Mouse (Mus musculus): ENCODE results near the gene Aspa.
"Not testable (repeated sequence)": the region's sequence is repeated elsewhere in the genome, so short reads cannot be mapped to it uniquely, and the experiment has no call there.

The Aspa gene

GRCm38 (mm10) chr11:73329442-73329841 lies at the start of gene Aspa, which contains the start of the genes Gm49340 and Spata22:
TSS of gene Aspa (minus strand) at chr11:73329596.
TSS of gene Gm49340 (plus strand) at chr11:73329741.
TSS of gene Spata22 (plus strand) at chr11:73329741.
- no peak for DNase-seq (ENCODE audit: low spot score)

GRCm38 (mm10) chr11:73370946-73371345 lies 41.5 kb upstream of the Aspa start, which contains the start of gene Olfr376:
TSS of gene Olfr376 (plus strand) at chr11:73371246.
- no peak for DNase-seq (ENCODE audit: low spot score)

DNA sequence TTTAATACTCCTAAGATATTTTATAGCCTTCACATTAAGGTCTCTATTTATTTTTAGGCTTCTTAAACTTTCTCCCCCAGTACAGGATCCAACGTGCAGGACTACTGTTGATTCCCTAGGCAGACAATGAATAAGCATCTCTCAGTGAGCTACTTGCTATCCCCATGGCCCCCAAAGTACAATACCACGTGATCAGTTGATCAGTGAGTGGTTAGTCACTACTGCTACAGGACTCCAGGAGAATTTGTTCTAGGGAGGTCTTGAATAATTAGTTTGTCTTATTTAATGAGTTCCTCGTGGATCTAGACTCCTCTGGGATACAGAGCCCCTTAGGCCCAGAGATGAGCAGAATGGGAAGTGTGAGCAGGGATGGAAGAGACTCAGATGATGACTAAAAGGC lies 21.1 kb upstream of the Aspa start, which contains the start of gene Olfr20:
Gene Olfr20, plus strand, starts transcription at position 301 of the 400 bp plus-strand sequence.
- DNase-seq (ENCODE audit: low spot score), result no peak

- no peak for DNase-seq (ENCODE audit: low spot score)
These were observed 7.5 kb upstream of the Aspa start for GRCm38 (mm10) chr11:73336919-73337318.

DNA sequence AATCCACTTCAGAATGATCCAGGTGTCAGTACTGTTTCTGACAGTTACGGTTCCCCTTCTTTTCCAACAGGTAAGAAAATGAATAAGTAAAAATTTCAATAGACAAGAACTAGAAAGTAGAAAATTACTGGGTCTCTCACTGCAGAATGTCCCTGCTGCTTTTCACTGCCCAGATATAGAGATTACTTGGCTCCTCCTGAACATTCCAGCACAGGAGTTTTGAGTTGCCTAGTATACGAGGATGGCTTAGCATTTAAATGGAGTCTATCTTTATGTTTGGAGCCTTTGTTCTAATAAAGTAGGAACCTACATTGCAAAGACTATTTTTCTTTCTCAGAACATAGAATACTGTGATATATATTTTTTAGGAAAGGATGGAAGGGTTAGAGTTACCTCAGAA lies 4.0 kb upstream of the Aspa start:
- no peak for DNase-seq (ENCODE audit: low spot score)

GRCm38 (mm10) chr11:73327361-73327760 lies 2.0 kb downstream of the Aspa start:
- no peak for DNase-seq (ENCODE audit: low spot score)

DNA sequence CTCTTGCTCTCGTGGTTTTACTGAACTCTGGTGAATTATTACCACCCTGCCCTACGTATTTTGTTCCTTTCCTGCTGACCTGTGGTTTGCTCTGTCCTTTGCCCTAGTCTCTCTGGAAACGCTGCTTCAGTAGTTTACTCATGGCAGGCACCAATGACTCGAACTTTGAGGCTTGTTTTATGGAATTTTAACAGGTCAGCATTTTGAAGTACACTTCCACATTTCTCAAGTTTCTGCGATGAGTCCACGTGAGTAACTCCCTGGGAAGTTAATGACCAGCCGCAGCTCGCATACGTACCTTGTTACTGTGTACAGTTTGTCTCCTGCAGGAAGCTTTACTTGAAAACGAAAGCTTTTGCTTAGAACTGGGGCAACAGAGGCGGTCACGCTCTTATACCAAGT lies 2.9 kb downstream of the Aspa start:
- no peak for DNase-seq (ENCODE audit: low spot score)

DNA sequence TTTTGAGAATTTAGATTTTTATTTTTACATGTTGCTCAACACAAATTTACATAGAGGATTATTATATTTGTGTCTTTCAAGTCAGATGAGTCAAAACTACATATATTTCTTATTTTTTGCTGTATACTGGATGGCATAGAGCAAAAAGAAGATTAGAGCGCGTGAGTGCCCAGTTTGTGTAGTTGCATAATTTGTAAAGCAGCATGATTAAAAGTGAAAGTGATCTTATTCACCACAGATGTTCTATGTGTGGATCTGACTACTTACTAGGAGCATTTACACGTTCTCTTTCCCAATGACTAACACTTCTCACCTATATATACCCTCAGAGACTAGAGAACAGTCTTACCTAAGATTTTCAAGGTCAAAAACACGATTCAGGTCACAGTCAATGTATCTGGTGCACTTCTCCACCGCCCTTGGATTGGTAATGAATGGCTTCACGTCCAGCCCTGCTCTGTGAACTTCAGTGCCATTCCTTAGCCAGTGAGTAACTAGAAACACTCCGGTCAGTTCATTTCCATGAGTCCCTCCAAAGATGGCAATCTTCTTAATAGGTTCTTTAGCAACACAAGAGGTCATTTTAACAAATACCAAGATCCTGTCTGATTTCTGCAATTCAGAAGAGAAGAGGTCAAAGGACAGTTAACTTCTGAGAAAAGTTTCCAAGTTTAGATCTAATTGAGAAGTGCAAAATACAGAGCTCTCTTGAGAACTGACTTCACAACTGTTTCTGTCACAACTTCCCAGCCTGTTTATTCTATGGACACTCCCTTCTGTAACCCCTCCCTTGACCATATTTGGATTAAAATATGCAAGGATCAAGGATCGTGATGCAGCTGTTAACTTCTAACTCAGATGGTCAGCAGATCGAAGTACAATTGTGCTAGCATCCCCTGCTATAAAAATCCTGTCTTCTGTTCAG lies 5.2 kb downstream of the Aspa start:
- DNase-seq (ENCODE audit: low spot score), result no peak

GRCm38 (mm10) chr11:73321064-73321463 lies 8.3 kb downstream of the Aspa start:
- not testable (repeated sequence) for DNase-seq (ENCODE audit: low spot score)

DNA sequence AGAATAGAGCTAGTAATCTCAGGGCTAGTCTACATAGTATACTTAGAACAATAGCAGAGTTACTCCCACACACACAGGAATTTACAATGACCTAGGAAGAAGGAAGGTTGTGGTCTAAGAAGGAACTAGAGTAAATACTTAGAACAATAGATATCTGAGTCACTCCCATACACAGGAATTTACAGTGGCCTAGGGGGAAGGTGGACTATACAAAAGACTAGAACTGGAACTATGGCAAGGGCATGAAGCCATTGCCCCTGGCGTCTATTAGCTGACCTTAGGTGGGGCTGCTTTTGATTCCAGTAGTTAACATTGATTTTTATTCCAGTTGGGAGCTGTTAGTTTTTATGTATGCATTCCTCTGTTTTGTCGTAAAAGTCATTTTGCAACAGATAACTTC lies 10.8 kb downstream of the Aspa start:
- DNase-seq (ENCODE audit: low spot score), result not testable (repeated sequence)

- DNase-seq (ENCODE audit: low spot score), result no peak
These were observed 13.4 kb downstream of the Aspa start for GRCm38 (mm10) chr11:73315961-73316360.

DNA sequence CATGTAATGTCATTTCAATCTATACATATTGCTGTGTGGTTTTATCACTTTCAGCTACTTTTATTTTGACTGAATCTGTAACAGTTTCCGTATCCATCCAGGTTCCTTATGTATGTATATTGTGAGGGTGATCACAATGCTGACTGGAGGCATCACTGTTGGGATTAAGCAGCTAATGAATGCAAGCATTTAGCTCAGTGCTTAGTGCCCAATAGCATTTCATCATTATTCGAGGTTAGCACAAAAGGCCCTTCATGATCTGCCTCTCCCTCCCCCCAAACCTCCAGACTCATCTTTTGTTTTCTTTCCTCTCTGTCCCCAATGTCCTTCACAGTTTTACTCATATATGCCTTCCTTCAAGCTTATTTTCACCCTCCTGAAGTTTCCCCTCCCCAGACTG lies 26.3 kb downstream of the Aspa start:
- DNase-seq (ENCODE audit: low spot score), result no peak

- no peak for DNase-seq (ENCODE audit: low spot score)
These were observed 39.8 kb downstream of the Aspa start for GRCm38 (mm10) chr11:73289621-73290020.

DNA sequence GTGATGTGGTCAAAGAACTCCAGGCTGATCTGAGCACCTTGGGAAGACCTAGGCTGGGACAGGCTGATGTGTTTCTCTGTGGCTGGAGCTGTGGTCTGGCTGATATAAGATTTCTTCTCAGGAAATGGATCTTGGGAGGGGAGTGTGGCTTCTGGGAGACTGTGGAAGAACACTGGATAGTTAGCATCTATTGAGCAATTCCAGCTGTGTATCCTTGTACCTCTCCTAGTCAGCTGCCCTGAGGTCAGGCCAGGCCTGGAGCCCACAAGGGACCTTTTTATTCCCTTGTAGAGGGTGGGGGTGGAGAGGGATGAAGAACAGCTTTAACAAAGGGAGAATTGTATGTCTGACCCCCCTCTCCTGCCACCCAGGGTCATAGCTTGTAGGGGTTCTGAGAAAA lies 45.0 kb downstream of the Aspa start:
- DNase-seq (ENCODE audit: low spot score), result no peak

DNA sequence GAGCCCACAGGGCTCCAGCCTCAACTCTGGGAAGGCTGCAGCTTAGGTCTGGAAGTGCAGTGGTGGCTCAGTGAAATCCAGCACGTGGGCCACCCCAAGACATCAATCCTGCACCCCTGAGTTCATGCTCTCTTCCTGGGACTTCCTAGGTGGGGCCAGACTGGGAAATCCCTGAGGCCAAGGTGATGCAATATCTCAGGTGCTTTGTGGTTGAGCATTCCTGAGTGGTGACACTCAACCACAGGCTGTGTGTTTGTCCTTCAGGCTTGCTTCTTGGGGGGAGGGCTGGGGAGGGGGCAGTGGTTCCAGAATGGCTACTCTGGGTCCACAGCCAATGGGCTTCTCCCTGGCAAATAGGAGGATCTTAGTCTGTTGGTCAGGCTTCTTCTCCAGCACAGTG lies 45.5 kb downstream of the Aspa start:
- DNase-seq (ENCODE audit: low spot score), result no peak

- DNase-seq (ENCODE audit: low spot score), result no peak
These were observed 46.0 kb downstream of the Aspa start for GRCm38 (mm10) chr11:73283369-73283768.

- peak; percentile 74 for DNase-seq (ENCODE audit: low spot score)
These were observed 47.8 kb downstream of the Aspa start for GRCm38 (mm10) chr11:73281528-73282027.

GRCm38 (mm10) chr11:73280710-73281109 lies 48.7 kb downstream of the Aspa start:
- peak; percentile 15 for DNase-seq (ENCODE audit: low spot score)

DNA sequence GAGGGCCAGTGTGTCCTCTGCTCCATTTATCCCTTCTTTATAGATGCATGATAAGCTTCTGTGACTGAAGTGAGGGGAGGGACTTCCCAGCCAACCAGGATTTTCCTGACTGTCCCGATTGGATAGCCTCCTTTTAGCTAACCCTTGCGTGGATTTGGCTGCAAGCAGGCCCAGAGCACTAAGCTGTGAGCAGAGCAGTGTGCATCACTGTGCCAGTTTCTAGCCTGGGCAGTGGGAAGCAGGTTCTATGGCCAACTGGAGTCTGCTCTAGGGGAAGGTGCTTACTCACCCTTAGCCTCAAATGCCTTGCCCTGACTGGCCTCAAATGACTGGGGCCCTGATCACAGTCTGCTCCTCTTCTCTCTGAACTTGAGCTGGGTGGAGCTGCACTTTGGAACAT lies 54.6 kb downstream of the Aspa start:
- no peak for DNase-seq (ENCODE audit: low spot score)

GRCm38 (mm10) chr11:73267267-73267666 lies 62.1 kb downstream of the Aspa start, which contains the start of gene Trpv3:
TSS of gene Trpv3 (plus strand) at chr11:73267388.
- DNase-seq (ENCODE audit: low spot score), result no peak

DNA sequence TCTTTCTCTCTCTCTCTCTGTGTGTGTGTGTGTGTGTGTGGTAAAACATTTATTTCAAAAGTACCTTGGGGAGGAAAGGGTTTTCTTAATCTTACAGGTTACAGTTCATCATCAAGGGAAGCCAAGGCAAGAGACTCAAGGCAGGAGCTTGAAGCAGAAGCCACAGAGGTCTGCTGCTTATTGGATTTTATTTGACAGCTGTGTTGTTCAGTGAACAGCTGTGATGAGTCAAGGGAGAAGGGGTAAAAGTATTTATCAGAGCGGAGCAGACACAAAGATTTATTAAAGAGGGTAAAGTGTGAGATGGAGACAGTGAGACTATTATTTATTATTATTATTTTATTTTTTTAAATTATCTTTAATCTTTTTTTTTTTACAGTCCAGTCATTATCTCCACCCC lies 68.0 kb downstream of the Aspa start:
- no peak for DNase-seq (ENCODE audit: low spot score)

- no peak for DNase-seq (ENCODE audit: low spot score)
These were observed 68.9 kb downstream of the Aspa start for GRCm38 (mm10) chr11:73260457-73260856.

DNA sequence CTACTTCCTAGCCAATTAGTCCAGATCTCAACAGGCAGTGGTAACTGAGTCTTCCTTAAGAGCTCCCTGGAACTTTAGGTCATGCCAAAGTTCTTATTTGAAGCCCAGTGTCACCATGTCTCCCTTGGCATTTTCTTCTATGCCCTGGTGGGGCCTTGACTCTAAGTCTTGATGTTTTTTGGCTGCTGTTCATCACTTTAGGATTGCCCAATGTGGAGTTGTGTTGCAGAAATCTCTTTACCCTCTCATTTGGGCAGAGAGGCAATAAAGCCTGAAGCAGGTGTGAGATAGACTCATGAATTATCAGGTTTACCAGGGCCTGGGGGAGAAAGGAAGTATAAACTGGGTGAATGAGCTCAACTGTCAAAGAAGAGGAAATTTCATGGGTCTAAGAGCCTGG lies 70.7 kb downstream of the Aspa start:
- DNase-seq (ENCODE audit: low spot score), result no peak
